Comparison of ENCODE assay signal across 29 mouse cellular contexts in the genomic region with DNA sequence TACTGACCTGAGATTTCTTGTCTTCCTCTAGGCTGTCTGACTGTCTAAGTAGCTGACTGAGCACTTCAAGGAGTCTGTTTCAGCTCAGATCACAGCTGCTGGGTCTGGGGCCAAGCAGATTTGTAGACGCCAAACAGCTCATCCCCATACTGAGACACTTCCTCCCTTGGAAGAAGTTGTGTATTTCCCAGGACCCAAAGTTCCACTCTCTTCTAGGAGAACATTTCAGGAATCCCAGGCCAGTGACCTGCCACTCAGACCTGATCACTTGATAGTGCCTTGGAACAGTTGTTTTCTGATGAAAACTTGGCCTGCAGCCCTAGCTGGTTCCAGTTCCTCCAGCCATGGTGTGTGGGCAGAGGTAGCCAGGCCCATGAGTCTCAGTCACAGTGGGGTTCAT. TPM values are rescaled to one million over a fixed set of nuclear protein-coding genes. Genes with fewer than 3 reads are reported as not detected.
DNase-seq lines count a peak whose midpoint lies in the region; ATAC-seq and TF ChIP-seq lines count a peak whose summit lies in the region.
"Had no signal": no experiment of that assay in that cellular context is flagged by ENCODE, and none has a peak within 500 bp of the region (broad histone marks: within the 10 kb centered on the region; RNA-seq: fewer than 3 reads in every experiment).

No protein-coding gene starts in this region.

- TF ChIP-seq CTCF in lung, embryonic 14.5 days (IDR thresholded peaks at IDR 0.05; ENCODE audit: low read depth), result no peak
- TF ChIP-seq CTCF in stomach, postnatal 0 days (IDR thresholded peaks at IDR 0.05; ENCODE audit: low read depth), result no peak

- ATAC-seq in heart, embryonic 15.5 days (replicated peaks; ENCODE audit: insufficient number of reproducible peaks, insufficient read depth, low FRiP score, low read depth), result 0 out of 2 replicates have a peak, but pooled peaks have one; percentile 7
- peak; percentile 93 for ATAC-seq in lung, embryonic 14.5 days (ENCODE audit: insufficient read depth)
- ATAC-seq in stomach, postnatal 0 days (ENCODE audit: low FRiP score, low TSS enrichment), result 0 out of 2 replicates have a peak, but pooled peaks have one; percentile 40
- ATAC-seq: forebrain, embryonic 14.5 days; intestine, embryonic 15.5 days; midbrain, embryonic 15.5 days had no signal

- intact Hi-C loops in heart, postnatal 25 days (cut with DNase I), result no loop called here

- no peaks in the 10 kb centered on the region for H3K27me3 ChIP-seq in heart, embryonic 15.5 days
- no peaks in the 10 kb centered on the region for H3K27me3 ChIP-seq in lung, embryonic 14.5 days (ENCODE audit: insufficient read depth, low read length)
- no peaks in the 10 kb centered on the region for H3K27me3 ChIP-seq in stomach, postnatal 0 days (ENCODE audit: control insufficient read depth, insufficient read depth, low read length)
- H3K27me3 ChIP-seq: CH12.LX; embryonic facial prominence, embryonic 15.5 days; heart, embryonic 13.5 days; hindbrain, embryonic 15.5 days; intestine, embryonic 15.5 days; limb, embryonic 12.5 days; midbrain, embryonic 15.5 days; neural tube, embryonic 12.5 days had no signal

- no peak overlapping the region for H3K4me2 ChIP-seq in heart, embryonic 15.5 days
- H3K4me2 ChIP-seq in lung, embryonic 14.5 days, result no peak overlapping the region
- H3K4me2 ChIP-seq in stomach, postnatal 0 days (replicated peaks; ENCODE audit: low read depth), result no peak overlapping the region
- H3K4me2 ChIP-seq: embryonic facial prominence, embryonic 15.5 days; heart, embryonic 13.5 days; hindbrain, embryonic 15.5 days; intestine, embryonic 15.5 days; limb, embryonic 12.5 days; liver, embryonic 11.5 days; midbrain, embryonic 15.5 days; neural tube, embryonic 12.5 days had no signal

- no peak overlapping the region for H3K27ac ChIP-seq in heart, embryonic 15.5 days
- peak overlapping the region; percentile 54 for H3K27ac ChIP-seq in lung, embryonic 14.5 days (ENCODE audit: low read depth)
- H3K27ac ChIP-seq in stomach, postnatal 0 days (replicated peaks), result no peak overlapping the region
- H3K27ac ChIP-seq: embryonic facial prominence, embryonic 15.5 days; heart, embryonic 13.5 days; hindbrain, embryonic 15.5 days; intestine, embryonic 15.5 days; layer of hippocampus, adult 2 months; limb, embryonic 12.5 days; macrophage; midbrain, embryonic 15.5 days; neural tube, embryonic 12.5 days had no signal

- no peak overlapping the region for H3K9ac ChIP-seq in heart, embryonic 15.5 days
- no peak overlapping the region for H3K9ac ChIP-seq in lung, embryonic 14.5 days
- no peak overlapping the region for H3K9ac ChIP-seq in stomach, postnatal 0 days (ENCODE audit: low read length)
- H3K9ac ChIP-seq: embryonic facial prominence, embryonic 15.5 days; heart, embryonic 13.5 days; hindbrain, embryonic 15.5 days; intestine, embryonic 15.5 days; limb, embryonic 12.5 days; midbrain, embryonic 15.5 days; neural tube, embryonic 12.5 days had no signal

- no peaks in the 10 kb centered on the region for H3K9me3 ChIP-seq in heart, embryonic 15.5 days (replicated peaks)
- no peaks in the 10 kb centered on the region for H3K9me3 ChIP-seq in lung, embryonic 14.5 days (ENCODE audit: low read depth, low read length)
- H3K9me3 ChIP-seq in stomach, postnatal 0 days (ENCODE audit: control insufficient read depth, low read length), result no peaks in the 10 kb centered on the region
- H3K9me3 ChIP-seq: embryonic facial prominence, embryonic 15.5 days; G1E; heart, embryonic 13.5 days; hindbrain, embryonic 15.5 days; intestine, embryonic 15.5 days; limb, embryonic 12.5 days; midbrain, embryonic 15.5 days; neural tube, embryonic 12.5 days had no signal

- H3K4me1 ChIP-seq in heart, embryonic 15.5 days (replicated peaks), result no peaks in the 10 kb centered on the region
- no peaks in the 10 kb centered on the region for H3K4me1 ChIP-seq in lung, embryonic 14.5 days (ENCODE audit: insufficient read depth)
- H3K4me1 ChIP-seq in stomach, postnatal 0 days (replicated peaks; ENCODE audit: control insufficient read depth, insufficient read depth), result no peaks in the 10 kb centered on the region
- H3K4me1 ChIP-seq: embryonic facial prominence, embryonic 15.5 days; heart, embryonic 13.5 days; hindbrain, embryonic 15.5 days; intestine, embryonic 15.5 days; limb, embryonic 12.5 days; midbrain, embryonic 15.5 days; neural tube, embryonic 12.5 days had no signal

- no peak overlapping the region for H3K4me3 ChIP-seq in heart, embryonic 15.5 days
- no peak overlapping the region for H3K4me3 ChIP-seq in lung, embryonic 14.5 days (ENCODE audit: low read depth, low read length)
- no peak overlapping the region for H3K4me3 ChIP-seq in stomach, postnatal 0 days (ENCODE audit: low read depth, low read length)
- H3K4me3 ChIP-seq: embryonic facial prominence, embryonic 15.5 days; heart, embryonic 13.5 days; hindbrain, embryonic 15.5 days; intestine, embryonic 15.5 days; layer of hippocampus, adult 2 months; limb, embryonic 12.5 days; midbrain, embryonic 15.5 days; neural tube, embryonic 12.5 days had no signal

- WGBS in heart, embryonic 15.5 days, result 73% methylated on average over 1 of the region's 1 CpGs
- WGBS in lung, embryonic 14.5 days, result 33% methylated on average over 1 of the region's 1 CpGs
- 70% methylated on average over 1 of the region's 1 CpGs for WGBS in stomach, postnatal 0 days

- DNase-seq in heart, postnatal 25 days (ENCODE audit: low spot score), result no peak
- DNase-seq in lung, embryonic 14.5 days, result peak; percentile 81
- peak; percentile 81 for DNase-seq in lung, postnatal 10 days
- DNase-seq in stomach, postnatal 0 days (ENCODE audit: low spot score), result no peak
- no peak for DNase-seq in cerebellum, adult 18-20 months
- DNase-seq in left cerebral cortex, adult 11 months (ENCODE audit: low spot score), result no peak
- DNase-seq: adrenal gland, adult 8-10 months; B cell, adult 2 months; cerebellum, adult 8-10 months; heart, postnatal 4 days; kidney, adult 8-10 months; layer of hippocampus, postnatal 36 days; retina, postnatal 1 day; right cerebral cortex, postnatal 25 days; thymus, postnatal 14 days had no signal

- no peaks in the 10 kb centered on the region for H3K36me3 ChIP-seq in heart, embryonic 15.5 days
- no peaks in the 10 kb centered on the region for H3K36me3 ChIP-seq in lung, embryonic 14.5 days (ENCODE audit: insufficient read depth)
- no peaks in the 10 kb centered on the region for H3K36me3 ChIP-seq in stomach, postnatal 0 days (ENCODE audit: control insufficient read depth, insufficient read depth, low read length)
- H3K36me3 ChIP-seq: embryonic facial prominence, embryonic 15.5 days; G1E; heart, embryonic 13.5 days; hindbrain, embryonic 15.5 days; intestine, embryonic 15.5 days; limb, embryonic 12.5 days; midbrain, embryonic 15.5 days; neural tube, embryonic 12.5 days had no signal

- TF ChIP-seq EP300 in stomach, postnatal 0 days (optimal IDR thresholded peaks at IDR 0.05), result no peak

RNA-seq across cellular contexts. Expression of a gene that starts 11.1 kb away (rescaled TPM):
- 19.4 and 24.3 TPM in 2 replicates for polyA plus RNA-seq in heart, embryonic 15.5 days (2015; fragmentation: Nextera tagmentation; extraction: Ambion mirVana)
- total RNA-seq in heart, postnatal 25 days (2021), result 10 to 100 TPM; 38.5 to 39.5 TPM
- polyA plus RNA-seq in lung, embryonic 14.5 days (2014; fragmentation: Nextera tagmentation; extraction: Ambion mirVana), result 32.6 and 34.6 TPM in 2 replicates
- 9.2 and 9.4 TPM in 2 replicates for polyA plus RNA-seq in stomach, postnatal 0 days (2015; fragmentation: Nextera tagmentation; extraction: Ambion mirVana)

Comparison
In these comparisons a context has a peak if more than half of its experiments do, and no peak if none do; other contexts are left out.
1. ATAC-seq: peak in every context shown above with its lines; median percentile 93 in lung, embryonic 14.5 days; 40 in stomach, postnatal 0 days; 7 in heart, embryonic 15.5 days.
2. DNase-seq: peak in lung, embryonic 14.5 days (single experiment) and lung, postnatal 10 days (single experiment); none in heart, postnatal 25 days (single experiment), stomach, postnatal 0 days (single experiment), cerebellum, adult 18-20 months (0 of 2) and left cerebral cortex, adult 11 months (single experiment).